In genomic region chr17:87501098-87501497, GRCm38 (mm10) we compare ENCODE assay signal across 18 mouse cellular contexts. TPM values are rescaled to one million over a fixed set of nuclear protein-coding genes. Genes with fewer than 3 reads are reported as not detected.
DNase-seq lines count a peak whose midpoint lies in the region; ATAC-seq lines count a peak whose summit lies in the region.
"Had no signal": no experiment of that assay in that cellular context is flagged by ENCODE, and none has a peak within 500 bp of the region (broad histone marks: within the 10 kb centered on the region; RNA-seq: fewer than 3 reads in every experiment).

No protein-coding gene starts in this region.

- no peak overlapping the region for H3K4me2 ChIP-seq in liver, embryonic 13.5 days
- H3K4me2 ChIP-seq: heart, embryonic 12.5 days; neural tube, embryonic 12.5 days had no signal

- peak; percentile 46 for DNase-seq in kidney, adult 11 months
- DNase-seq in kidney, postnatal 10 days = no peak
- DNase-seq in liver, embryonic 13.5 days = no peak
- DNase-seq in liver (no peak), adipocyte (ENCODE audit: low spot score) (no peak)
- peak; percentile 17 for DNase-seq in kidney, postnatal 14 days
- DNase-seq in yolk sac, embryonic 10.5 days (ENCODE audit: low spot score) = peak; percentile 48
- DNase-seq in cerebellum, adult 9-10 months = no peak
- DNase-seq: adrenal gland, adult 2 months; cerebellum, postnatal 36 days; heart, postnatal 36 days; layer of hippocampus, adult 9-11 months; thymus, postnatal 36 days had no signal

- H3K27ac ChIP-seq in liver, embryonic 13.5 days = no peak overlapping the region
- H3K27ac ChIP-seq: neural tube, embryonic 12.5 days had no signal

- no peak overlapping the region for H3K9ac ChIP-seq in liver, embryonic 13.5 days
- H3K9ac ChIP-seq: heart, embryonic 12.5 days; neural tube, embryonic 12.5 days had no signal

- no peak overlapping the region for H3K4me3 ChIP-seq in liver, embryonic 13.5 days (replicated peaks)
- H3K4me3 ChIP-seq: erythroblast, embryonic 14.5 days; heart, embryonic 12.5 days; neural tube, embryonic 12.5 days had no signal

- H3K36me3 ChIP-seq in liver, embryonic 13.5 days = no peaks in the 10 kb centered on the region
- H3K36me3 ChIP-seq: heart, embryonic 12.5 days; neural tube, embryonic 12.5 days had no signal

- 0 out of 2 replicates have a peak, but pooled peaks cover 2% of the 10 kb centered on the region for H3K27me3 ChIP-seq in liver, embryonic 13.5 days
- H3K27me3 ChIP-seq: CH12.LX; neural tube, embryonic 12.5 days had no signal

- H3K4me1 ChIP-seq in liver, embryonic 13.5 days (replicated peaks) = 0 out of 2 replicates have a peak, but pooled peaks cover 13% of the 10 kb centered on the region

- peak; percentile 41; the same call in 1 of the 2 replicates for ATAC-seq in liver, embryonic 13.5 days (ENCODE audit: low read depth)
- ATAC-seq: forebrain, embryonic 16.5 days had no signal

- no peaks in the 10 kb centered on the region for H3K9me3 ChIP-seq in liver, embryonic 13.5 days (replicated peaks)
- H3K9me3 ChIP-seq: heart, embryonic 12.5 days; neural tube, embryonic 12.5 days had no signal

- 52% methylated on average over 2 of the region's 2 CpGs for WGBS in liver, embryonic 13.5 days (ENCODE audit: insufficient replicate concordance)

RNA-seq across cellular contexts. Expression of gene Calm2, which starts 54.4 kb away (rescaled TPM):
- polyA plus RNA-seq in liver, embryonic 13.5 days (2015; fragmentation: Nextera tagmentation; extraction: Ambion mirVana) = 415 and 484 TPM in 2 replicates

Comparison
In these comparisons a context has a peak if more than half of its experiments do, and no peak if none do; other contexts are left out.
1. DNase-seq: peak in kidney, adult 11 months (single experiment), kidney, postnatal 14 days (single experiment) and yolk sac, embryonic 10.5 days (single experiment); none in kidney, postnatal 10 days (single experiment), liver, embryonic 13.5 days (single experiment), liver (single experiment), adipocyte (single experiment) and cerebellum, adult 9-10 months (single experiment).